Mouse (Mus musculus) adrenal gland, postnatal 10 days (tissue): Measurements from ENCODE around the gene Tmprss13. TPM values are rescaled to one million over a fixed set of nuclear protein-coding genes. Genes with fewer than 3 reads are reported as not detected.

Source experiments
- DNase-seq: peaks from one replicate; pipeline ENCODE4 v3.0.0; 2021; ENCODE audit warnings: mixed read lengths
- total RNA-seq, 2 experiments: library from RNA; stranded (reverse); gene quantifications; 2 replicates each; pipeline ENCODE4 v1.2.3; 2021

Tmprss13 gene
- total RNA-seq, 2 experiments from 2014 or later, result 0.27 TPM; not detected in 1

DNA sequence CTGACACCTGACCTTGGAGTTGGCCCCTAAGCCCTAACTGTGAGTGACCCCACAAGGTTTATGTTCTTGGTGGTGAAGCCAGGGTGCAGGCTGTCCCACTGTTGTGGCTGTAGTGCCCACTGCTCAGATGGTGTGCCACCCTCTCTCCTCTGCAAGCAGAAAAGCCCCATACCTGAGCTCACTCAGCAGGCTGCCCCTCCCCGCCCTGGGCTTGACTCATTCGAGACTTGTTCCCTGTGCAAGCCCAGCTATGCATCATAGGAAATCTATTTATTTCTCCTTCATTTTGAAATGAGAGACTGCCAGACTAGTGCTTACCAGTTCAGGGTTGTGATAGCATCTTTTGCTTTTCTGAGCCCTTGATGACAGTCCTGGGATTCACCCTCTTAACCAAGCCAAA is 18.5 kb downstream of the Tmprss13 start:
- no peak for DNase-seq

GRCm38 (mm10) chr9:45343066-45343465 is 24.2 kb downstream of the Tmprss13 start:
- DNase-seq, result no peak

DNA sequence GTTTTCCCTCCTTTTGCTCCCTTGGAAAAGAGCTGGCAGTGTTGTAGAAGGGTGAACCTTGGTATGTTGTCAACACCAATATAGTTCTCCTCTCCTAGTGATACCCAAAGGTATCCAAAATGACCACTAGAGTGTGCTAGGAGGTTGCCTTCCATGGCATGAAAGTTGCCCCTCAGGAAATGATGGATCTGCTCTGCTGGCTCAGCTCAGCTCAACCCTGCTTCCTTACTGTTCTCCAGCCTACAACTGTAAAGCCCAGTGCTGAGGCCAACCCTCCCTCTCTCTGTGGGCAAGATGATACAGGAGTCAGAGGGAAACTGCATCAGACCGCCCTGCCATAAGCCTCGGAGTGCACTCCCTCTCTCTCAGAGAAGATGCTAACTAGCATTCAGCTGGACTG is 26.6 kb downstream of the Tmprss13 start:
- peak; percentile 46 for DNase-seq

DNA sequence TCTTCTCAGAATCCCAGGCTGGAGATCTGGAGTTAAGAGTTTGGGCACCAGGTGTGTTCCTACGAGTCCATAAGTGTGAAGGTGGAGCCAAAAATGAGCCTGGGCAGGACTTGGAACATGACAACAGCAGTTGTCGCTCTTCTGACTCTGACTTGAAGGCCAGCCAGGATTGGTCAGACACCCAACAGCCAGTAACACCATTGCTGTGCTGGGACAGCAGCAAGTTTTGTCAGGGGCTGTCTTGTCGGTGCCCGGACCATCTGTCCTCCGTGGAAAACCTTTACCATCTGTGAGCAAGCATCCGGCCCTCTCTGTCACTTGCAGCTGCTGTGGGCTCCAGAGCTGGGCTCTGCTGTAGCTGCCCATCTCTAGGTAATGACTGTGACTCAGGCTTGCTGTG is 27.4 kb downstream of the Tmprss13 start:
- DNase-seq, result no peak

GRCm38 (mm10) chr9:45348560-45348959 is 29.7 kb downstream of the Tmprss13 start:
- DNase-seq, result no peak

GRCm38 (mm10) chr9:45349181-45349580 is 30.3 kb downstream of the Tmprss13 start:
- no peak for DNase-seq

GRCm38 (mm10) chr9:45349851-45350250 is 31.0 kb downstream of the Tmprss13 start:
- DNase-seq, result no peak

DNA sequence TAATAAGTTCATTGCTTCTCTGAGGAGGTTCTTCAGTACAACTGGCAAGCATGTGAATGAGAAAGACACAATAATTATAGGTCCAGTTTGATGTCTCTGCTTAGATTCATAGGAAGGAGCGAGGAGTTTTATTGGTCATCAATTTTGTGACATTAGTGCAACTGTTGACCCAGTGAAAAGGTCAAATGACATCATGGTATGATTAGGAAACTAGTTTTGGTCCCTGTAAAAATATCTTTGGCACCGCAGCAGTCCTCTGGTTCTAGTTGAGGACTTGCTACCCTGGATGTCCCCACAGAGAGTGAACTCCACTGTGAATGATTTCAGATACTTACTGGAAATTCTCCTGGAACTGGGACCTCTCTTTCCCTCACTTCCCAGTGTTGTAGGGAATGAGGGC is 36.3 kb downstream of the Tmprss13 start:
- DNase-seq, result no peak

GRCm38 (mm10) chr9:45358356-45358755 is 39.5 kb downstream of the Tmprss13 start:
- DNase-seq, result no peak

- no peak for DNase-seq
Measured at GRCm38 (mm10) chr9:45362051-45362461, 43.2 kb downstream of the Tmprss13 start.

DNA sequence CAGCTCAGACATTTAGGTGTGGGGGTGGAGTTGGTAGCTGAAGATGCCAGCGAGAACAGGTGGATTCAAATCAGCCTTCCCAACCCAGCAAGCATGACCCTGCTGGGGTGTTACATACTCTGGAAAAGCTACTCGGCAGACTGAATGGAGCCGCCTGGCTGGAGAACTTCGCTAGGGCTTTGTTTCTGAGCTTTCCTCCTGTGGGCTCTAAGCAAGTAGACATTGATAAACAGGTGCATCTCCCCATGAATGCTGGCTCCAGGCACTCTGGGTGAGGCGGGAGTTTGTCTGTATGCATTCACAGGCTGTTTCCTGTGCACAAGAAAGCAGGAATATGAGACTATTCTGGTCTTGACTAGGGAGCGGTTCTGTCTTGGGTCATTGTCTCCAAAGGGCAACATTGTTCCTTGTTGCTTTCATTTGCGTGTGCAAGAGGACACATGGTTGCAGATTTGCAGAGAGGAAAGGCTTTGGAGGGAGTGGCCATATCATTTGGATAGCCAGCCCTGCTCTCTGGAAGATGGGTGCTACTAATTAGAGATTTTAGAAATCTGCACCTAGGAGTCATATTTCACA is 44.8 kb downstream of the Tmprss13 start:
- DNase-seq, result no peak

DNA sequence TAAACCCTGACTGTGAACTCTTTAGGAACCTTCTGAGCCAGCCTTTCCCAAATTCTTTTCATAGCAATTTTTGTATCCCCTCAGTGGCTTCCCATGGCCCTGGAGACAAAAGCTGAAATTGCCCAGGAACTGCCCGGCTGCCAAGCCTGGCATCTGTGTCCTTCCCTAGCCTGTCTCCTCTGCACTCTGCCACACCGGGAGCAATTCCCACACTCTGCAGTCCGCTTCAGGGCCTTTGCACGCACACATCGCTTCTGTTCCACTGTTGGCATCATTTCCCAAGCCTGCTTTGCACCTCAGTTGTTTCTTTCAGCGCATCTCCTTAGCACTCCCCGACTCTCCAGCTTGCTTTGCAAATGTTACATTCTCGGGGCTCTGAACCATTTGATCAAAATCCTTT is 48.8 kb downstream of the Tmprss13 start:
- DNase-seq, result no peak

GRCm38 (mm10) chr9:45368341-45368901 is 49.5 kb downstream of the Tmprss13 start:
- peak; percentile 52 for DNase-seq

- DNase-seq, result peak; percentile 84
Measured at GRCm38 (mm10) chr9:45370117-45370561, 51.2 kb downstream of the Tmprss13 start, which contains the start of gene Fxyd6. Gene Fxyd6, plus strand, starts transcription at chr9:45370185.

GRCm38 (mm10) chr9:45370616-45371336 is 51.9 kb downstream of the Tmprss13 start:
- DNase-seq, result no peak

DNA sequence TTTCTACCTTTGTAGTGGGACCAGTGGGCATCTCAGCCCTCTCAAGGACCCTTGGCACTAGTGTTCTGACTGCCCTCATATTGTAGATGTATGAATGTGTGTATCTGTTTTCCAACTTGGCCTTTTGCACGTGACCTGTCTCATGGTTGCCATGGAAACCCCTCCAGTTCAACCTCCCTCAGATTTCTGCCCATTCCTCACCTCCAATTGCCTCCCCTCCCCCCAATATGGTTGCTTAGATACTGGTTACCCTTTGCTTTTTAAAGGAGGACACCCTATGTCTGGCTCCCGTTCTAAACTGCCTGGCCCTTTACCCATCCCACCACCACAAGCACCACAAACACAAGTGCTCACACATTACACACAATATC is 52.4 kb downstream of the Tmprss13 start:
- DNase-seq, result no peak

DNA sequence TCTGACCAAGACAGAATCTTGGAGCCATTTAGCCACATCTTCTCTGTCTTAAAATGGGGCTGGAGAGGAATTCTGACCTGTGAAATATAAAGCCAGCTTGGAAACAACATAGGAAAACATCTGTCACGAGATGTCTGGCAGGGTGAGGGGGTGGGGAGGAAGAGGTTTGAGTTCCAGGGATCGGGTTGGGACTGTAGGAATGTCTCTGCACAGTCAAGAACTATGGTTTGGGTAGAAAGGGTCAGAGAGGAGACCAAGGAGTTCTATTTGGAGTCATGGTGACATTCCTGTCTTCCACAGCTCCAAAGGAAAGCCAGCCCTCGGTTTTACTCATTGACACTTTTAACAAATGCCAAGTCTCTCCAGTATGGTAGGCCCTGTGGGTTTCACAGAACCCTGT is 55.0 kb downstream of the Tmprss13 start:
- no peak for DNase-seq

DNA sequence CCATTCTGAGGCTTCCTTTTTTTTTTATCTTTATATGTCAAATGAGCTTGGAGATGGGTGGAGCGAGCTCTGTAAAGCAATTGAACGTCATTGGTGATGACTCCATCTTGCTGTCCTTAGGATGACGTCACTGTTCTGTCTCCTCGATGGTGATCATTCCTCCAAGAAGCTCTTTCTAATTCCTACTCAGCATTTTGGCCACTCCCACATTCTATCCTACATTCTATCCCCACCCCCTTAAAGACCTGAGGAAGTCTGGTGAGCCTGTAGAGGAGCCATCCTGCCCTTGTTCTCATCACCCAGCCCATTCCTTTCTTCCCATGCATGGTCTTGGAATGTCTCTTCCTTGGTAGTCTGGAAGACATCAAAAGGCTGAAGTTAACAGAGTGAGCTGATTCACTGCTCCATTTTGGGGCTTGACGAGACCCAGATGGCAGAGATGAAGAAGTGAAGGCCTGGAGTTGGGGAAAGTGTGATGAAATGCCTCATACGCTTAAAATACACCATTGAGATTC is 56.1 kb downstream of the Tmprss13 start:
- no peak for DNase-seq

- no peak for DNase-seq
Measured at GRCm38 (mm10) chr9:45376427-45376826, 57.5 kb downstream of the Tmprss13 start.

DNA sequence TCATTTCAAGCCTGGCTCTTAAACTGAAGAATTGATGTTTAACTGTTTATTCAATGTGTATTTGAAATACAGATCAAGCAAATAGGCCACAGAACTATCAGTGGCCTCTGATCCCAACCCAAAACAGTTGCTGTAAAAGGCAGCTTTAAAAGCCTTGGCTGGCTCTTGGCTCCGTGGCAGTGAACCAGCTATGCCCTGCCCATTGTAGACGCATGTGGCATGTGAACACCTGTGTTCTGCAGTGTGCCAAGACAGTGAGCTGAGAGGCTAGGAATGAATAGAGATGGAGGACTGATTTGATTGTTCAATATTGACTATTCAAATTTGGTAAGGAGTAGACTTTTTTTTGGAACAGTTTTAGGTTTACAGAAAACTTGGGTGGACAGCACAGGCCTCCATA is 58.0 kb downstream of the Tmprss13 start:
- DNase-seq, result no peak

DNA sequence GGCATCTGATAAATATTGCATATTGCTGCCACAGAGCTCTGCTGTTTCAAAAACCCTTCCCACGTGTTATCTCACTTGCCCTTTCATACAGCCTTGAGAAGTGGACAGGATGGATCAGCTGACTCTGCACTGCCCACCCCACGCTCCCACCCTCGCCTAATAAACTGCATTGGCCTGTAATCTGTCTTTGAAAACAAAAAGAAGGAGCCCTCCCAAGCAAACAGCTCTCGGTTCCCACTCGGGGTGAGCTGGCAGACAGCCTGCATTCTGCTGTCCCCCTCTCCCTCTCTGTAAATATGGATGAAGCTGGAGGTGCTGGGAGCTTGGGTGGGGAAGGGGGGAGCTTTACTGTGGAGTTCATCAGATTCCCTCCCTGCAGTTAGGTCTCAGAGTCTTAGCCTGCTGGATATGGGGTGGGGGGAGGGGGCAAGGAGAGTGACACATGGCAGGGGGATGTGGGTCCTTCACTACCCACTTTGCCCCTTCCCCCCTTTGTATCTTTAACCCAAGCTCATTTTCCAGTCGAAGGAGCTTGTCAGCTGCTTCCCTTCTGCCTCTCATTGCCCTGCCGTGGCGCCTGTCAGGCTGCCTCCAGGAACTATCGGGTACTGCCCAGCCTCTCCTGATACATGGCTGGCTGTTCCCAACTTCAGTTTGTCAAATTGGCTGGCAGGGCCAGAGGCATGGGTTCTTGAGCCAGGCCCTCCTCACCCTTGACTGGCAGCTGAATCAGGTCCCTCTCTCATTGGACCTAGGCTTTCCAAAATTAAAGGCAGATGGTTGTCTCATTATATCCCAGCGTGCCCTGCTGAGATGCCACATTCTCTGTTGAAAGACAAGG is 61.7 kb downstream of the Tmprss13 start:
- peak; percentile 49 for DNase-seq

DNA sequence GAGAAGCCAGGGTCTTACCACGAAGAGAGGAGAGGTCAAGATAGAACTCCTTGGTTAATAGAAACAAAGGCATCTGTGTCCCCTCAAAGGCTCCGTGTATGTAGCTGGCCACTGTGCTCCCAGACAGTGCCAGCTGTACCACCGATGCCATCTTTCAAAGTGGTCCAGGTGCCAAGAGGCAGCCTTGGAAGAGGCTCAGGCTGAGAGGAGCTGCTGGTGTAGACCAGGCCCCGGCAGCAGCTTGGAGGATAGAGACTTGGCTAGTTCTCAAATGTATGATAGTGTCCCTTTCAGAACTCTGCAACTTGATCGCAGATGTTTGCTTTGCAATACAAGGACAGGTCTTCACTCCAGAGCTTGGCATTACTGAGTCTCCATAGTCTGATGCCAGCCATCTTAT is 63.4 kb downstream of the Tmprss13 start:
- DNase-seq, result no peak

- no peak for DNase-seq
Measured at GRCm38 (mm10) chr9:45382834-45383233, 63.9 kb downstream of the Tmprss13 start.
